Mouse (Mus musculus) stomach, embryonic 15.5 days (tissue): Measurements from ENCODE around the gene Edc4. TPM values are rescaled to one million over a fixed set of nuclear protein-coding genes. Genes with fewer than 3 reads are reported as not detected.

Experiments used
- ATAC-seq: fragments of 200-750 bp; cut with Nextera tagmentation; 2 replicates; pipeline ENCODE4 v1.8.0; 2017; ENCODE audit warnings: low read depth, moderate number of reproducible peaks, moderate TSS enrichment; ENCODE audit not compliant: insufficient read depth, low FRiP score
- H3K27ac ChIP-seq: fragments of 300-500 bp; sonication (generic); 2 replicates; pipeline ENCODE4 v1.5.1; 2015; ENCODE audit warnings: mild to moderate bottlenecking, inconsistent platforms
- H3K27me3 ChIP-seq: fragments of 300-500 bp; sonication (generic); replicated peaks from 2 replicates; pipeline ENCODE4 v1.6.1; 2015; ENCODE audit warnings: inconsistent platforms
- H3K36me3 ChIP-seq: fragments of 300-500 bp; sonication (generic); 2 replicates; pipeline ENCODE4 v1.6.1; 2015; ENCODE audit warnings: inconsistent platforms
- H3K4me1 ChIP-seq: fragments of 300-500 bp; sonication (generic); 2 replicates; pipeline ENCODE4 v1.6.1; 2015; ENCODE audit warnings: inconsistent platforms
- H3K4me2 ChIP-seq: fragments of 300-500 bp; sonication (generic); 2 replicates; pipeline ENCODE4 v1.6.1; 2015; ENCODE audit warnings: mild to moderate bottlenecking, inconsistent platforms
- H3K4me3 ChIP-seq: fragments of 300-500 bp; sonication (generic); replicated peaks from 2 replicates; pipeline ENCODE4 v1.5.1; 2015; ENCODE audit warnings: inconsistent platforms
- H3K9ac ChIP-seq: fragments of 300-500 bp; sonication (generic); 2 replicates; pipeline ENCODE4 v1.6.1; 2015; ENCODE audit warnings: inconsistent platforms
- H3K9me3 ChIP-seq: fragments of 300-500 bp; sonication (generic); 2 replicates; pipeline ENCODE4 v1.6.1; 2016; ENCODE audit warnings: inconsistent platforms
- WGBS: fragments of 180-500 bp; shearing (Covaris S2); methylation state at CpG from one replicate; pipeline ENCODE4 v1.1.7; 2015; 5-methylcytosine and 5-hydroxymethylcytosine counted together
- polyA plus RNA-seq: library from polyadenylated mRNA; unstranded; fragments of >200 nt; fragmentation: Nextera tagmentation; extraction: Ambion mirVana; gene quantifications from 2 replicates; pipeline ENCODE4 v1.2.1, GENCODE M21; 2015

Gene Edc4
- polyA plus RNA-seq, 1 experiment from 2014 or later, result 35.7 TPM

- 95% methylated on average over 6 of the region's 6 CpGs for WGBS
- Histone ChIP-seq H3K9ac (no peak overlapping the region), H3K4me3 (no peak overlapping the region), H3K9me3 (no peaks in the 10 kb centered on the region), H3K36me3 (peaks cover 67% of the 10 kb centered on the region), H3K27ac (no peak overlapping the region), H3K4me1 (peaks cover 4% of the 10 kb centered on the region; the same call in 1 of the 2 replicates), H3K4me2 (no peak overlapping the region), H3K27me3 (no peaks in the 10 kb centered on the region)
- no peak for ATAC-seq
Observed at GRCm38 (mm10) chr8:105890870-105891269, 10.2 kb downstream of the Edc4 start.

GRCm38 (mm10) chr8:105892432-105892831 is 11.8 kb downstream of the Edc4 start:
- Histone ChIP-seq H3K27me3 (no peaks in the 10 kb centered on the region), H3K27ac (no peak overlapping the region), H3K9me3 (no peaks in the 10 kb centered on the region), H3K9ac (no peak overlapping the region), H3K4me2 (no peak overlapping the region), H3K4me1 (peaks cover 4% of the 10 kb centered on the region; the same call in 1 of the 2 replicates), H3K4me3 (no peak overlapping the region), H3K36me3 (peaks cover 51% of the 10 kb centered on the region)
- WGBS, result 85% methylated on average over 6 of the region's 6 CpGs
- 0 out of 2 replicates have a peak, but pooled peaks have one; percentile 13 for ATAC-seq

- Histone ChIP-seq H3K27me3 (no peaks in the 10 kb centered on the region), H3K4me3 (no peak within 1 kb of the TSS), H3K9ac (no peak within 1 kb of the TSS), H3K4me2 (peak within 1 kb of the TSS; percentile 24; the same call in 1 of the 2 replicates), H3K27ac (no peak within 1 kb of the TSS), H3K36me3 (peaks cover 42% of the 10 kb centered on the region), H3K4me1 (peaks cover 4% of the 10 kb centered on the region; the same call in 1 of the 2 replicates), H3K9me3 (no peaks in the 10 kb centered on the region)
- 17% methylated on average over 11 of the region's 11 CpGs for WGBS
- peak; percentile 80; the same call in 1 of the 2 replicates for ATAC-seq
Observed at GRCm38 (mm10) chr8:105893339-105893738, 12.7 kb downstream of the Edc4 start, which contains the start of gene Nrn1l. Gene Nrn1l (plus strand): TSS chr8:105893567.

- no peak for ATAC-seq
- no peak overlapping the region for H3K4me2 ChIP-seq
- H3K4me1 ChIP-seq, result peaks cover 12% of the 10 kb centered on the region
- no peak overlapping the region for H3K9ac ChIP-seq
- no peaks in the 10 kb centered on the region for H3K27me3 ChIP-seq
- 78% methylated on average over 9 of the region's 9 CpGs for WGBS
- H3K4me3 ChIP-seq, result no peak overlapping the region
- no peak overlapping the region for H3K27ac ChIP-seq
- no peaks in the 10 kb centered on the region for H3K9me3 ChIP-seq
- 0 out of 2 replicates have a peak, but pooled peaks cover 3% of the 10 kb centered on the region for H3K36me3 ChIP-seq
Observed at GRCm38 (mm10) chr8:105897801-105898480, 17.3 kb downstream of the Edc4 start.

- H3K4me2 ChIP-seq, result peak within 1 kb of the TSS; percentile 82
- H3K27me3 ChIP-seq, result no peaks in the 10 kb centered on the region
- H3K9ac ChIP-seq, result peak within 1 kb of the TSS; percentile 99
- H3K4me1 ChIP-seq, result peaks cover 9% of the 10 kb centered on the region
- H3K9me3 ChIP-seq, result no peaks in the 10 kb centered on the region
- WGBS, result under 1% methylated on average over 67 of the region's 68 CpGs
- H3K27ac ChIP-seq, result peak within 1 kb of the TSS; percentile 92
- H3K36me3 ChIP-seq, result no peaks in the 10 kb centered on the region
- ATAC-seq, result peak; percentile 96
- peak within 1 kb of the TSS; percentile 99 for H3K4me3 ChIP-seq
Observed at GRCm38 (mm10) chr8:105900180-105900940, 19.7 kb downstream of the Edc4 start, which contains the start of gene Pskh1. Gene Pskh1 (plus strand): TSS chr8:105900441.

- ATAC-seq, result no peak
- WGBS, result 29% methylated on average over 16 of the region's 16 CpGs
- no peaks in the 10 kb centered on the region for H3K36me3 ChIP-seq
Observed at GRCm38 (mm10) chr8:105900941-105901616, 20.4 kb downstream of the Edc4 start.

GRCm38 (mm10) chr8:105919390-105919789 is 38.7 kb downstream of the Edc4 start:
- 79% methylated on average over 3 of the region's 3 CpGs for WGBS
- Histone ChIP-seq H3K4me1 (no peaks in the 10 kb centered on the region), H3K4me3 (no peak overlapping the region), H3K27me3 (no peaks in the 10 kb centered on the region), H3K9ac (no peak overlapping the region), H3K4me2 (no peak overlapping the region), H3K27ac (no peak overlapping the region), H3K36me3 (no peaks in the 10 kb centered on the region; the same call in none of the 2 replicates), H3K9me3 (no peaks in the 10 kb centered on the region)
- ATAC-seq, result no peak

More at GRCm38 (mm10) chr8:105900941-105901616, 20.4 kb downstream of the Edc4 start:
- no peaks in the 10 kb centered on the region for H3K9me3 ChIP-seq
- peak overlapping the region; percentile 92 for H3K27ac ChIP-seq
- H3K9ac ChIP-seq, result peak overlapping the region; percentile 99
- H3K27me3 ChIP-seq, result no peaks in the 10 kb centered on the region
- H3K4me2 ChIP-seq, result peak overlapping the region; percentile 82
- H3K4me3 ChIP-seq, result peak overlapping the region; percentile 99
- H3K4me1 ChIP-seq, result peaks cover 9% of the 10 kb centered on the region

- no peaks in the 10 kb centered on the region for H3K27me3 ChIP-seq
- H3K4me1 ChIP-seq, result no peaks in the 10 kb centered on the region
- no peak overlapping the region for H3K27ac ChIP-seq
- H3K4me3 ChIP-seq, result no peak overlapping the region
- H3K9ac ChIP-seq, result no peak overlapping the region
- ATAC-seq, result no peak
- H3K9me3 ChIP-seq, result no peaks in the 10 kb centered on the region
- H3K36me3 ChIP-seq, result peaks cover 9% of the 10 kb centered on the region
- no peak overlapping the region for H3K4me2 ChIP-seq
- 61% methylated on average over 3 of the region's 3 CpGs for WGBS
Observed at GRCm38 (mm10) chr8:105925123-105925522, 44.4 kb downstream of the Edc4 start.

- Histone ChIP-seq H3K4me3 (no peak overlapping the region), H3K36me3 (peaks cover 13% of the 10 kb centered on the region; the same call in 1 of the 2 replicates), H3K4me2 (no peak overlapping the region), H3K27ac (no peak overlapping the region), H3K27me3 (no peaks in the 10 kb centered on the region), H3K9ac (no peak overlapping the region), H3K4me1 (peaks cover under 1% of the 10 kb centered on the region; the same call in 1 of the 2 replicates), H3K9me3 (no peaks in the 10 kb centered on the region)
- WGBS, result 21% methylated on average over 8 of the region's 8 CpGs
- ATAC-seq, result 0 out of 2 replicates have a peak, but pooled peaks have one; percentile 19
Observed at GRCm38 (mm10) chr8:105930602-105931001, 49.9 kb downstream of the Edc4 start.

GRCm38 (mm10) chr8:105931271-105931670 is 50.6 kb downstream of the Edc4 start:
- WGBS, result 92% methylated on average over 3 of the region's 3 CpGs
- Histone ChIP-seq H3K4me1 (peaks cover 4% of the 10 kb centered on the region; the same call in 1 of the 2 replicates), H3K27me3 (no peaks in the 10 kb centered on the region), H3K27ac (no peak overlapping the region), H3K4me2 (no peak overlapping the region), H3K36me3 (peaks cover 13% of the 10 kb centered on the region; the same call in 1 of the 2 replicates), H3K9me3 (no peaks in the 10 kb centered on the region), H3K4me3 (no peak overlapping the region), H3K9ac (no peak overlapping the region)
- no peak for ATAC-seq

GRCm38 (mm10) chr8:105932525-105932924 is 51.8 kb downstream of the Edc4 start:
- Histone ChIP-seq H3K4me2 (no peak overlapping the region), H3K27me3 (no peaks in the 10 kb centered on the region), H3K4me3 (no peak overlapping the region), H3K4me1 (peaks cover 8% of the 10 kb centered on the region; the same call in 1 of the 2 replicates), H3K9me3 (no peaks in the 10 kb centered on the region), H3K9ac (no peak overlapping the region), H3K36me3 (peaks cover 13% of the 10 kb centered on the region; the same call in 1 of the 2 replicates), H3K27ac (no peak overlapping the region)
- no peak for ATAC-seq
- 87% methylated on average over 11 of the region's 11 CpGs for WGBS
